Mouse (Mus musculus) right cerebral cortex, adult 2 months (tissue): ENCODE results near the gene Olfr1288.

Experiments
- DNase-seq, 2 experiments: peaks; one replicate each; pipeline ENCODE4 v3.0.0; 2021 to 2022; ENCODE audit warnings: low spot score in 2 of 2

Gene Olfr1288

GRCm38 (mm10) chr2:111473801-111474200 lies at the start of gene Olfr1288:
Olfr1288 (plus strand) TSS chr2:111474101.
- no peak for DNase-seq

DNA sequence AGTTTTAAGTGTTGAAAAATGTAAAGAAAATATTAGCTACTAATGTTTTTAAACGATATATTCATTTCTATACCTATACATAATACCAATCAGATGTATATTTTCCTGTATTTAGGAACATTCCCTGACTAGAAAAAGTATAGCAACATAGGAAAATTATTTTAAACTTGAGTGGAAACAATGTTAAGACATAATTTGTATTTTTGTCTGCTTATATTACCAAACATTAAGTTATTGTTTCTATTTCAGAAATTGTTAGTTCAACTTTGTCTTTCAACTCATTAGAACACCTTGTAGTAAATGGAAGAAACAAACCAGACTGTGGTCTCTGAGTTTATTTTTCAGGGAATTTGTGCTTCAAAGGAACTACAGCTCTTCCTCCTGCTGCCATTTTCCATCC lies 25.1 kb upstream of the Olfr1288 start, which contains the start of gene Olfr1287:
Gene Olfr1287, plus strand, starts transcription at position 301 of the 400 bp plus-strand sequence.
- no peak for DNase-seq

GRCm38 (mm10) chr2:111480519-111480918 lies 6.6 kb downstream of the Olfr1288 start, which contains the start of gene Olfr1289:
Olfr1289 (plus strand) TSS chr2:111480819.
- no peak for DNase-seq

- DNase-seq, result no peak
Measured at GRCm38 (mm10) chr2:111493729-111494128, 19.8 kb downstream of the Olfr1288 start, which contains the start of gene Olfr1290. Olfr1290 (minus strand) TSS chr2:111493829.

GRCm38 (mm10) chr2:111496880-111497279 lies 23.0 kb downstream of the Olfr1288 start, which contains the start of gene Olfr1291-ps1:
Olfr1291-ps1 (plus strand) TSS chr2:111497180.
- DNase-seq, result no peak

GRCm38 (mm10) chr2:111517451-111517850 lies 43.5 kb downstream of the Olfr1288 start:
- DNase-seq, result no peak

DNA sequence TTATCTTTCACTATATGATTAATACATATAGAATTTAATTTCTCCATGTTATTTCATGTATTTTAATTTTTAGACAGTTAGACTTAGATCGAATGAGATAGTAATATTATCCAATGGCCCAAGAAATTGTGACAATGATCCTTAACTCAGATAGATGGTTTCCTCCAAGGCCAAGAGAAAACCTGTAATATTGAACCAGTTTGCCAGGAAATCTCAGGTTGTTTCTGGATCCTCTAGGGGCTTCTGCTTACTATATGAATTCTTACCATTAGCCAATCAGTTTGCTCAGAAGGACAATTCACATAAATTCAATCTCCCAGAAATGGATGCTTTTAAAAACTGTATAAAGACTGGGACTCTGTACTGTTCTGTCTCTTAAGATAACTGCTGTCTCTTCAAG lies 51.0 kb downstream of the Olfr1288 start, which contains the start of gene Olfr1293-ps:
Gene Olfr1293-ps, plus strand, starts transcription at position 301 of the 400 bp plus-strand sequence.
- DNase-seq, result no peak
